11 mouse cellular contexts compared by ENCODE assay signal in the genomic region with DNA sequence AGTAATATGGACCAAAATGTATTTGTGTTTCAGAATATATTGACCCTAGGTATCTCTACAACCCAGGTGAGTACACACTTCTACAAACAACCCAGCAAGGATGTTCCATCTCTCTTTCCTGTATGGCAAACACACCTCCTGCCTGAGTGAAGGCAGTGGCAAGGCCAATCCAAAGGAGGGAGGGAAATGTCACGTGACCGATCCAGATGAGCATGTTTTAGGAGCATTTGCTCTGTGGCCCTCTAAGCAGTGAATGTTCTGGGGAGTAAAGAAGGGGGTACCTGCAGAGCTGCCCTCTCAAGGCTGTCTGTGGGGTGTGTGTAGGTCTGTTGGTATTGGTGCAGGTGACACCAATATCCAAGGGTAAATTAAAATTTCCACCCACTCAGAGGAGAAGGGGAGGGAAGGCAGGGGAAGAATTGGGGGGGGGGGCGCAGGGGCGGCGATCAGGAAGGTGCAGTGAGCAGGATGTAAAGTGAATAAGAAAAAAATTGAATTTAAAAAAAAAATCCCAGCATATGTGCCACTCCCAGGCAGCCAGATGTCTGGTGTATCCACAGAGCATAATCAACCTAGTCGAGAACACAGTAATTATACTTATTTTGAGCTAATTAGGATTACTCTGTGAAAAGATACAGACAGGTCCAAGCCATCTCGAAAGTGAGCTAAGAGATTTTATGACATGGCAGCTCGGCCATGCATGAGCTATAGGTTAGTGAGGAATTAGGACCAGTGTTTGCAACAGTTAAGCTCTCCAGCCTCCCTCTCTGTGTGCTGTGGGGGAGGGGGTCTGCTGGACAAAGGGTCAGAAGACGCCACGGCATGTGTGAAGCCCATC. TPM values are rescaled to one million over a fixed set of nuclear protein-coding genes. Genes with fewer than 3 reads are reported as not detected.
DNase-seq lines count a peak whose midpoint lies in the region; ATAC-seq lines count a peak whose summit lies in the region.
"Had no signal": no experiment of that assay in that cellular context is flagged by ENCODE, and none has a peak within 500 bp of the region (broad histone marks: within the 10 kb centered on the region; RNA-seq: fewer than 3 reads in every experiment).

No protein-coding gene starts in this region.

- intact Hi-C loops in left cerebral cortex, postnatal 25 days (cut with DNase I): no loop called here

- H3K27ac ChIP-seq in neural tube, embryonic 15.5 days (replicated peaks): no peak overlapping the region
- peak overlapping the region; percentile 56 for H3K27ac ChIP-seq in forebrain, embryonic 10.5 days
- H3K27ac ChIP-seq in limb, embryonic 11.5 days (replicated peaks; ENCODE audit: low read depth, low read length): peak overlapping the region; percentile 64

- peaks cover 3% of the 10 kb centered on the region; the same call in 1 of the 2 replicates for H3K4me1 ChIP-seq in neural tube, embryonic 15.5 days
- H3K4me1 ChIP-seq in forebrain, embryonic 10.5 days: peaks cover 31% of the 10 kb centered on the region
- H3K4me1 ChIP-seq in limb, embryonic 11.5 days (ENCODE audit: control insufficient read depth, insufficient read depth, low read length): peaks cover 12% of the 10 kb centered on the region

- ATAC-seq in neural tube, embryonic 15.5 days (ENCODE audit: low FRiP score): no peak
- peak; percentile 82 for ATAC-seq in limb, embryonic 11.5 days (ENCODE audit: insufficient number of reproducible peaks, low FRiP score, low TSS enrichment, low read depth)
- ATAC-seq in megakaryocyte, adult 5-6 weeks (ENCODE audit: poor library complexity, severe bottlenecking): no peak
- ATAC-seq: intestine, embryonic 16.5 days; Patski had no signal

- no peak overlapping the region for H3K4me2 ChIP-seq in neural tube, embryonic 15.5 days
- H3K4me2 ChIP-seq in limb, embryonic 11.5 days (ENCODE audit: low read depth, severe bottlenecking): peak overlapping the region; percentile 3; the same call in 1 of the 2 replicates

- DNase-seq in neural tube, embryonic 10.5 days (ENCODE audit: extremely low spot score, low spot score): peak; percentile 56
- DNase-seq in forebrain, embryonic 10.5 days (ENCODE audit: extremely low spot score, low spot score): peak; percentile 42
- DNase-seq in limb, embryonic 11.5 days (ENCODE audit: low spot score): peak; percentile 81
- DNase-seq in kidney, postnatal 14 days: no peak
- DNase-seq in left cerebral cortex, postnatal 25 days (ENCODE audit: low spot score in 2 of 2): no peak
- DNase-seq: cerebellum, postnatal 25 days; kidney, postnatal 36 days had no signal

- H3K9me3 ChIP-seq in neural tube, embryonic 15.5 days (replicated peaks): no peaks in the 10 kb centered on the region
- H3K9me3 ChIP-seq in forebrain, embryonic 10.5 days: no peaks in the 10 kb centered on the region
- H3K9me3 ChIP-seq in limb, embryonic 11.5 days (ENCODE audit: control insufficient read depth, low read length): no peaks in the 10 kb centered on the region

- 46% methylated on average over 10 of the region's 10 CpGs for WGBS in neural tube, embryonic 15.5 days
- WGBS in forebrain, embryonic 10.5 days: 47% methylated on average over 10 of the region's 10 CpGs
- 21% methylated on average over 9 of the region's 10 CpGs for WGBS in limb, embryonic 11.5 days

- no peaks in the 10 kb centered on the region for H3K27me3 ChIP-seq in neural tube, embryonic 15.5 days (replicated peaks)
- no peaks in the 10 kb centered on the region for H3K27me3 ChIP-seq in forebrain, embryonic 10.5 days (ENCODE audit: poor library complexity, severe bottlenecking)
- H3K27me3 ChIP-seq in limb, embryonic 11.5 days (ENCODE audit: control insufficient read depth, insufficient read depth, low read length): no peaks in the 10 kb centered on the region
- H3K27me3 ChIP-seq: Patski had no signal

- H3K9ac ChIP-seq in neural tube, embryonic 15.5 days (replicated peaks): no peak overlapping the region
- peak overlapping the region; percentile 30; the same call in 1 of the 2 replicates for H3K9ac ChIP-seq in limb, embryonic 11.5 days (ENCODE audit: low read length)

- no peaks in the 10 kb centered on the region for H3K36me3 ChIP-seq in neural tube, embryonic 15.5 days
- no peaks in the 10 kb centered on the region for H3K36me3 ChIP-seq in forebrain, embryonic 10.5 days (replicated peaks)
- H3K36me3 ChIP-seq in limb, embryonic 11.5 days (ENCODE audit: control insufficient read depth, insufficient read depth, low read length): no peaks in the 10 kb centered on the region

- no peak overlapping the region for H3K4me3 ChIP-seq in neural tube, embryonic 15.5 days (replicated peaks)
- H3K4me3 ChIP-seq in forebrain, embryonic 10.5 days: no peak overlapping the region
- H3K4me3 ChIP-seq in limb, embryonic 11.5 days (ENCODE audit: low read depth, low read length): no peak overlapping the region

RNA-seq across cellular contexts. Expression of a gene that starts 31.2 kb away (rescaled TPM):
- 49.2 and 50.6 TPM in 2 replicates for polyA plus RNA-seq in neural tube, embryonic 15.5 days (2015; fragmentation: Nextera tagmentation; extraction: Ambion mirVana)
- 75.1 and 75.8 TPM in 2 replicates for polyA plus RNA-seq in forebrain, embryonic 10.5 days (2016; fragmentation: Nextera tagmentation; extraction: Ambion mirVana)
- polyA plus RNA-seq in limb, embryonic 11.5 days (2014; fragmentation: Nextera tagmentation; extraction: Ambion mirVana): 77.4 and 77.5 TPM in 2 replicates
- total RNA-seq in megakaryocyte, adult 5-6 weeks (2015): 49.7 and 63.3 TPM in 2 replicates
- total RNA-seq in megakaryocyte, adult 5-6 weeks (2017): 56.8 and 73.3 TPM in 2 replicates
- 10 to 100 TPM; 26.4 to 28.7 TPM for total RNA-seq in left cerebral cortex, postnatal 25 days (2021)

RNA-seq across cellular contexts. Expression of a gene that starts 55.1 kb away (rescaled TPM):
- polyA plus RNA-seq in neural tube, embryonic 15.5 days (2015; fragmentation: Nextera tagmentation; extraction: Ambion mirVana): 0.18 and 10.9 TPM in 2 replicates
- polyA plus RNA-seq in forebrain, embryonic 10.5 days (2016; fragmentation: Nextera tagmentation; extraction: Ambion mirVana): 0.33 TPM in 1 of 2 replicates, not detected in the other
- 1.2 and 1.3 TPM in 2 replicates for polyA plus RNA-seq in limb, embryonic 11.5 days (2014; fragmentation: Nextera tagmentation; extraction: Ambion mirVana)
- 27.7 and 36.5 TPM in 2 replicates for total RNA-seq in megakaryocyte, adult 5-6 weeks (2015)
- total RNA-seq in megakaryocyte, adult 5-6 weeks (2017): 7.3 and 7.4 TPM in 2 replicates
- not detected for total RNA-seq in left cerebral cortex, postnatal 25 days (2021)

Comparison
In these comparisons a context has a peak if more than half of its experiments do, and no peak if none do; other contexts are left out.
1. DNase-seq: peak in neural tube, embryonic 10.5 days (single experiment), forebrain, embryonic 10.5 days (single experiment) and limb, embryonic 11.5 days (single experiment); none in kidney, postnatal 14 days (single experiment) and left cerebral cortex, postnatal 25 days (0 of 2).